Mouse (Mus musculus) neural tube, embryonic 14.5 days (tissue): ENCODE data around the gene Asb10. TPM values are rescaled to one million over a fixed set of nuclear protein-coding genes. Genes with fewer than 3 reads are reported as not detected.

ENCODE experiments used
- ATAC-seq: fragments of 200-750 bp; cut with Nextera tagmentation; 2 replicates; pipeline ENCODE4 v1.8.0; 2017; ENCODE audit warnings: low read depth, mild to moderate bottlenecking, moderate TSS enrichment, moderate library complexity
- H3K27ac ChIP-seq: fragments of 300-500 bp; sonication (generic); 2 replicates; pipeline ENCODE4 v1.5.1; 2014; ENCODE audit warnings: low read depth, mild to moderate bottlenecking, control low read depth, low read length, moderate library complexity, mixed read lengths
- H3K27me3 ChIP-seq: fragments of 300-500 bp; sonication (generic); 2 replicates; pipeline ENCODE4 v1.6.1; 2014; ENCODE audit warnings: low read length; ENCODE audit not compliant: control insufficient read depth, insufficient read depth
- H3K36me3 ChIP-seq: fragments of 300-500 bp; sonication (generic); 2 replicates; pipeline ENCODE4 v1.6.1; 2014; ENCODE audit warnings: low read length, mixed read lengths; ENCODE audit not compliant: control insufficient read depth, insufficient read depth
- H3K4me1 ChIP-seq: fragments of 300-500 bp; sonication (generic); 2 replicates; pipeline ENCODE4 v1.6.1; 2014; ENCODE audit warnings: low read length; ENCODE audit not compliant: control insufficient read depth, insufficient read depth
- H3K4me2 ChIP-seq: fragments of 300-500 bp; sonication (generic); 2 replicates; pipeline ENCODE4 v1.6.1; 2014; ENCODE audit warnings: mild to moderate bottlenecking, low read depth, low read length, control low read depth
- H3K4me3 ChIP-seq: fragments of 300-500 bp; sonication (generic); 2 replicates; pipeline ENCODE4 v1.5.1; 2014; ENCODE audit warnings: low read depth, low read length, control low read depth, mixed read lengths
- H3K9ac ChIP-seq: fragments of 300-500 bp; sonication (generic); replicated peaks from 2 replicates; pipeline ENCODE4 v1.6.1; 2014; ENCODE audit warnings: low read depth, mild to moderate bottlenecking, control low read depth, low read length, mixed read lengths
- H3K9me3 ChIP-seq: fragments of 300-500 bp; sonication (generic); 2 replicates; pipeline ENCODE4 v1.6.1; 2016; ENCODE audit warnings: low read length; ENCODE audit not compliant: control insufficient read depth
- WGBS: fragments of 180-500 bp; shearing (Covaris S2); extraction: QIAGEN DNeasy Blood & Tissue Kit; methylation state at CpG from one replicate; pipeline ENCODE4 v1.1.7; 2014; 5-methylcytosine and 5-hydroxymethylcytosine counted together
- polyA plus RNA-seq: library from polyadenylated mRNA; unstranded; fragments of >200 nt; fragmentation: Nextera tagmentation; extraction: Ambion mirVana; gene quantifications from 2 replicates; pipeline ENCODE4 v1.2.1, GENCODE M21; 2014

Asb10 gene
- 0.17 and 0.45 TPM in 2 replicates for polyA plus RNA-seq

GRCm38 (mm10) chr5:24540387-24541143 lies at the start of gene Asb10:
TSS of gene Asb10 (minus strand) at chr5:24540978.
- no peak for ATAC-seq
- H3K9me3 ChIP-seq: no peaks in the 10 kb centered on the region
- no peak within 1 kb of the TSS for H3K9ac ChIP-seq
- H3K4me1 ChIP-seq: no peaks in the 10 kb centered on the region
- WGBS: 42% methylated on average over 14 of the region's 14 CpGs
- H3K4me2 ChIP-seq: no peak within 1 kb of the TSS; the same call in 1 of the 2 replicates
- no peak within 1 kb of the TSS for H3K27ac ChIP-seq
- no peaks in the 10 kb centered on the region for H3K27me3 ChIP-seq
- H3K36me3 ChIP-seq: no peaks in the 10 kb centered on the region
- H3K4me3 ChIP-seq: no peak within 1 kb of the TSS

- Histone ChIP-seq H3K4me2 (no peak overlapping the region), H3K27ac (no peak overlapping the region), H3K4me3 (no peak overlapping the region), H3K9ac (no peak overlapping the region), H3K27me3 (no peaks in the 10 kb centered on the region), H3K36me3 (peaks cover 37% of the 10 kb centered on the region), H3K4me1 (peaks cover 24% of the 10 kb centered on the region), H3K9me3 (no peaks in the 10 kb centered on the region)
- no peak for ATAC-seq
- 90% methylated on average over 20 of the region's 20 CpGs for WGBS
These were observed 49.0 kb upstream of the Asb10 start for GRCm38 (mm10) chr5:24589511-24590500.

- peak overlapping the region; percentile 95 for H3K4me2 ChIP-seq
- WGBS: 27% methylated on average over 4 of the region's 4 CpGs
- no peaks in the 10 kb centered on the region for H3K27me3 ChIP-seq
- H3K9me3 ChIP-seq: no peaks in the 10 kb centered on the region
- peak overlapping the region; percentile 87 for H3K9ac ChIP-seq
- peak overlapping the region; percentile 78 for H3K27ac ChIP-seq
- peak; percentile 13; the same call in 1 of the 2 replicates for ATAC-seq
- H3K36me3 ChIP-seq: peaks cover 18% of the 10 kb centered on the region
- peak overlapping the region; percentile 67 for H3K4me3 ChIP-seq
- H3K4me1 ChIP-seq: peaks cover 24% of the 10 kb centered on the region
These were observed 46.4 kb upstream of the Asb10 start for GRCm38 (mm10) chr5:24587200-24587577.

- Histone ChIP-seq H3K4me1 (peaks cover 20% of the 10 kb centered on the region), H3K36me3 (peaks cover 14% of the 10 kb centered on the region), H3K4me3 (peak within 1 kb of the TSS; percentile 67), H3K27ac (peak within 1 kb of the TSS; percentile 78), H3K9ac (peak within 1 kb of the TSS; percentile 87), H3K27me3 (no peaks in the 10 kb centered on the region), H3K9me3 (no peaks in the 10 kb centered on the region), H3K4me2 (peak within 1 kb of the TSS; percentile 95)
- ATAC-seq: peak; percentile 92
- WGBS: under 1% methylated on average over 43 of the region's 43 CpGs
These were observed 45.9 kb upstream of the Asb10 start, which contains the start of gene Chpf2 for GRCm38 (mm10) chr5:24586547-24587199. TSS of gene Chpf2 (plus strand) at chr5:24586741.

- peaks cover 8% of the 10 kb centered on the region for H3K36me3 ChIP-seq
- ATAC-seq: peak; percentile 29
- peak overlapping the region; percentile 67 for H3K4me3 ChIP-seq
- H3K27ac ChIP-seq: peak overlapping the region; percentile 53; the same call in 1 of the 2 replicates
- no peaks in the 10 kb centered on the region for H3K9me3 ChIP-seq
- H3K4me2 ChIP-seq: peak overlapping the region; percentile 95
- peak overlapping the region; percentile 87 for H3K9ac ChIP-seq
- peaks cover 15% of the 10 kb centered on the region for H3K4me1 ChIP-seq
- H3K27me3 ChIP-seq: no peaks in the 10 kb centered on the region
- 11% methylated on average over 8 of the region's 8 CpGs for WGBS
These were observed 45.3 kb upstream of the Asb10 start for GRCm38 (mm10) chr5:24586106-24586505.

- 73% methylated on average over 6 of the region's 6 CpGs for WGBS
- H3K4me2 ChIP-seq: peak overlapping the region; percentile 45
- H3K9me3 ChIP-seq: no peaks in the 10 kb centered on the region
- H3K4me1 ChIP-seq: peaks cover 6% of the 10 kb centered on the region; the same call in 1 of the 2 replicates
- H3K36me3 ChIP-seq: peaks cover 6% of the 10 kb centered on the region; the same call in 1 of the 2 replicates
- peak overlapping the region; percentile 72 for H3K4me3 ChIP-seq
- H3K9ac ChIP-seq: no peak overlapping the region
- no peaks in the 10 kb centered on the region for H3K27me3 ChIP-seq
- no peak for ATAC-seq
- no peak overlapping the region for H3K27ac ChIP-seq
These were observed 37.6 kb upstream of the Asb10 start for GRCm38 (mm10) chr5:24578109-24578963.

GRCm38 (mm10) chr5:24577183-24577929 lies 36.6 kb upstream of the Asb10 start, which contains the start of gene Abcf2:
TSS of gene Abcf2 (minus strand) at chr5:24577467.
- Histone ChIP-seq H3K4me2 (peak within 1 kb of the TSS; percentile 85), H3K9me3 (no peaks in the 10 kb centered on the region), H3K27me3 (no peaks in the 10 kb centered on the region), H3K27ac (peak within 1 kb of the TSS; percentile 79), H3K4me3 (peak within 1 kb of the TSS; percentile 72), H3K4me1 (peaks cover 6% of the 10 kb centered on the region; the same call in 1 of the 2 replicates), H3K36me3 (peaks cover 11% of the 10 kb centered on the region; the same call in 1 of the 2 replicates), H3K9ac (peak within 1 kb of the TSS; percentile 66)
- peak; percentile 96 for ATAC-seq
- WGBS: under 1% methylated on average over 48 of the region's 48 CpGs
